Mouse (Mus musculus): ENCODE measurements at regions not wholly inside any gene's neighbourhood (a gene's known extent, or its start where the extent isn't known, plus 50 kb on each side); places are given as distances from the start of the nearest gene placed in this dataset. TPM values are rescaled to one million over a fixed set of nuclear protein-coding genes. Genes with fewer than 3 reads are reported as not detected.

DNA sequence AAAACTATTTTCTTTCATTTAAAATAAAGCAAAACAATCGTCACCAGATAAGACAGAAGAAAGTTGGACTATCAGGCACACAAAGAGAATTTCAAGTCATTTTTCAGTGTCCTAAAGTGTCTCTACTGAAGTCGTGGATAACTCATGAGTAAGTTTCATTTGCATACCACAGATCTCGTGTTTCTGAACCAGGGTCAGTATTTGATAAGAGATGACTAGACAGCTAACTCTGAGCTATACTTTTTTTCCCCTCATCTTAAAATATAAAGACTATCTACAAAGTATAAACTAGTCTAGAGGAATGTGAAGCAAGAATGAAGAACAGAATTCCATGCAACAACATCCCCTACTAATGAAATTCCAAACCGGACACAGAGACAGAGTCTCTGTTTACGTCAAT lies 60.9 kb upstream of the Paip1 start:
- Histone ChIP-seq H3K27me3 (ENCODE audit: control insufficient read depth, insufficient read depth, low read length) (no peaks in the 10 kb centered on the region), H3K9me3 (ENCODE audit: control insufficient read depth, low read length) (no peaks in the 10 kb centered on the region), H3K4me2 (ENCODE audit: low read length) (no peak overlapping the region), H3K36me3 (ENCODE audit: control insufficient read depth, insufficient read depth, low read length) (peaks cover 59% of the 10 kb centered on the region), H3K27ac (replicated peaks; ENCODE audit: low read depth, low read length) (no peak overlapping the region), H3K9ac (replicated peaks; ENCODE audit: low read length) (no peak overlapping the region), H3K4me1 (ENCODE audit: control insufficient read depth, insufficient read depth, low read length) (no peaks in the 10 kb centered on the region), H3K4me3 (replicated peaks; ENCODE audit: low read depth, low read length) (no peak overlapping the region)
- DNase-seq (no peak), ATAC-seq (ENCODE audit: low FRiP score, low TSS enrichment) (no peak)
- WGBS = 95% methylated on average over 5 of the region's 5 CpGs

- ATAC-seq (ENCODE audit: low FRiP score, low TSS enrichment) (no peak; the same call in 1 of the 2 replicates), DNase-seq (peak; percentile 87)
- 51% methylated on average over 5 of the region's 5 CpGs for WGBS
- Histone ChIP-seq H3K9me3 (ENCODE audit: control insufficient read depth, low read length) (no peaks in the 10 kb centered on the region), H3K36me3 (ENCODE audit: control insufficient read depth, insufficient read depth, low read length) (peaks cover 40% of the 10 kb centered on the region), H3K9ac (replicated peaks; ENCODE audit: low read length) (no peak overlapping the region), H3K4me3 (replicated peaks; ENCODE audit: low read depth, low read length) (no peak overlapping the region), H3K27me3 (ENCODE audit: control insufficient read depth, insufficient read depth, low read length) (no peaks in the 10 kb centered on the region), H3K27ac (replicated peaks; ENCODE audit: low read depth, low read length) (no peak overlapping the region), H3K4me2 (ENCODE audit: low read length) (no peak overlapping the region), H3K4me1 (ENCODE audit: control insufficient read depth, insufficient read depth, low read length) (no peaks in the 10 kb centered on the region)
These were observed 49.9 kb upstream of the Paip1 start for GRCm38 (mm10) chr13:119378404-119379037.

Small RNA genes in the stretch of these regions (microRNA-seq; reads per million reads assigned to microRNA genes)
- gene Gm44488 = not detected
